In genomic region chr14:34179351-34179750, GRCm38 (mm10) we compare ENCODE assay signal across 20 mouse cellular contexts. TPM values are rescaled to one million over a fixed set of nuclear protein-coding genes. Genes with fewer than 3 reads are reported as not detected.
DNase-seq lines count a peak whose midpoint lies in the region; ATAC-seq and TF ChIP-seq lines count a peak whose summit lies in the region.
"Had no signal": no experiment of that assay in that cellular context is flagged by ENCODE, and none has a peak within 500 bp of the region (broad histone marks: within the 10 kb centered on the region; RNA-seq: fewer than 3 reads in every experiment).

No protein-coding gene starts in this region.

- no peaks in the 10 kb centered on the region for H3K27me3 ChIP-seq in liver, embryonic 12.5 days (replicated peaks)
- no peaks in the 10 kb centered on the region for H3K27me3 ChIP-seq in midbrain, embryonic 15.5 days (replicated peaks)
- H3K27me3 ChIP-seq: forebrain, embryonic 15.5 days; limb, embryonic 12.5 days; midbrain, embryonic 12.5 days had no signal

- no peak overlapping the region for H3K4me3 ChIP-seq in left cerebral cortex, adult 2 months
- H3K4me3 ChIP-seq in liver, embryonic 12.5 days: no peak overlapping the region
- no peak overlapping the region for H3K4me3 ChIP-seq in midbrain, embryonic 15.5 days
- H3K4me3 ChIP-seq: forebrain, embryonic 15.5 days; limb, embryonic 12.5 days; midbrain, embryonic 12.5 days had no signal

- peaks cover 7% of the 10 kb centered on the region; the same call in 1 of the 2 replicates for H3K9me3 ChIP-seq in liver, embryonic 12.5 days (replicated peaks)
- 0 out of 2 replicates have a peak, but pooled peaks cover 2% of the 10 kb centered on the region for H3K9me3 ChIP-seq in midbrain, embryonic 15.5 days
- H3K9me3 ChIP-seq: forebrain, embryonic 15.5 days had no signal

- no peaks in the 10 kb centered on the region for H3K36me3 ChIP-seq in liver, embryonic 12.5 days
- H3K36me3 ChIP-seq in midbrain, embryonic 15.5 days (replicated peaks): no peaks in the 10 kb centered on the region
- H3K36me3 ChIP-seq: forebrain, embryonic 15.5 days; limb, embryonic 12.5 days; midbrain, embryonic 12.5 days had no signal

- H3K4me2 ChIP-seq in liver, embryonic 12.5 days: no peak overlapping the region
- H3K4me2 ChIP-seq in midbrain, embryonic 15.5 days: no peak overlapping the region
- H3K4me2 ChIP-seq: forebrain, embryonic 15.5 days; limb, embryonic 12.5 days; midbrain, embryonic 12.5 days had no signal

- no peaks in the 10 kb centered on the region for H3K4me1 ChIP-seq in liver, embryonic 12.5 days
- H3K4me1 ChIP-seq in midbrain, embryonic 15.5 days: no peaks in the 10 kb centered on the region
- H3K4me1 ChIP-seq: forebrain, embryonic 15.5 days; limb, embryonic 12.5 days; midbrain, embryonic 12.5 days had no signal

- no peak overlapping the region for H3K27ac ChIP-seq in left cerebral cortex, adult 2 months
- no peak overlapping the region for H3K27ac ChIP-seq in liver, embryonic 12.5 days
- no peak overlapping the region for H3K27ac ChIP-seq in midbrain, embryonic 15.5 days
- H3K27ac ChIP-seq: forebrain, embryonic 15.5 days; kidney, postnatal 0 days; limb, embryonic 12.5 days; macrophage; midbrain, embryonic 12.5 days had no signal

- TF ChIP-seq CTCF in left cerebral cortex, adult 2 months (IDR thresholded peaks at IDR 0.05): no peak

- ATAC-seq in liver, embryonic 12.5 days: no peak
- no peak for ATAC-seq in midbrain, embryonic 15.5 days (replicated peaks)
- ATAC-seq: CD4-positive, CD25-positive, alpha-beta regulatory T cell, adult 4 months; forebrain, embryonic 15.5 days had no signal

- intact Hi-C loops in left cerebral cortex, adult 2 months (cut with DNase I): no loop called here

- H3K9ac ChIP-seq in liver, embryonic 12.5 days: no peak overlapping the region
- no peak overlapping the region for H3K9ac ChIP-seq in midbrain, embryonic 15.5 days
- H3K9ac ChIP-seq: forebrain, embryonic 15.5 days; limb, embryonic 12.5 days; midbrain, embryonic 12.5 days had no signal

- 69% methylated on average over 3 of the region's 3 CpGs for WGBS in liver, embryonic 12.5 days (ENCODE audit: insufficient replicate concordance)
- WGBS in midbrain, embryonic 15.5 days: 94% methylated on average over 3 of the region's 3 CpGs

- peak; percentile 29 to 65 for DNase-seq in frontal cortex, postnatal 10 days (ENCODE audit: low spot score in 2 of 2)
- peak; percentile 71 for DNase-seq in layer of hippocampus, adult 11-12 months (ENCODE audit: low spot score)
- peak; percentile 48 to 51 for DNase-seq in left cerebral cortex, adult 2 months (ENCODE audit: extremely low spot score in 1 of 2, low spot score in 2 of 2)
- DNase-seq in right cerebral cortex, postnatal 14 days: peak; percentile 49
- DNase-seq in cerebellum, postnatal 25 days: no peak
- DNase-seq: adrenal gland, postnatal 14 days; cerebellum, adult 8-10 months; embryo, embryonic 11 days; heart, adult 18-20 months had no signal

RNA-seq across cellular contexts. Expression of gene Gprin2, which starts 22.1 kb away (rescaled TPM):
- total RNA-seq in left cerebral cortex, adult 2 months (2021): 1 to 10 TPM; 1.7 to 2.8 TPM
- 0.13 TPM in 2 replicates for polyA plus RNA-seq in liver, embryonic 12.5 days (2016; fragmentation: Nextera tagmentation; extraction: Ambion mirVana)
- 9.2 and 9.7 TPM in 2 replicates for polyA plus RNA-seq in midbrain, embryonic 15.5 days (2015; fragmentation: Nextera tagmentation; extraction: Ambion mirVana)
- polyA plus RNA-seq: macrophage had no signal

RNA-seq across cellular contexts. Expression of gene Npy4r, which starts 27.1 kb away (rescaled TPM):
- total RNA-seq in left cerebral cortex, adult 2 months (2021): not detected
- not detected in 2 replicates for polyA plus RNA-seq in liver, embryonic 12.5 days (2016; fragmentation: Nextera tagmentation; extraction: Ambion mirVana)
- polyA plus RNA-seq in midbrain, embryonic 15.5 days (2015; fragmentation: Nextera tagmentation; extraction: Ambion mirVana): 0.15 and 0.17 TPM in 2 replicates
- total RNA-seq: MEL had no signal
- polyA plus RNA-seq: CD4-positive, CD25-positive, alpha-beta regulatory T cell, adult 4 months; hindbrain, embryonic 11.5 days; limb, embryonic 12.5 days; liver, embryonic 16.5 days; macrophage; midbrain, embryonic 12.5 days had no signal

RNA-seq across cellular contexts. Expression of gene Syt15, which starts 40.0 kb away (rescaled TPM):
- total RNA-seq in left cerebral cortex, adult 2 months (2021): under 1 TPM; 0.28 to 0.29 TPM
- polyA plus RNA-seq in liver, embryonic 12.5 days (2016; fragmentation: Nextera tagmentation; extraction: Ambion mirVana): 0.44 TPM in 2 replicates
- 0.51 and 0.65 TPM in 2 replicates for polyA plus RNA-seq in midbrain, embryonic 15.5 days (2015; fragmentation: Nextera tagmentation; extraction: Ambion mirVana)
- total RNA-seq: MEL had no signal
- polyA plus RNA-seq: macrophage had no signal

Comparison
In these comparisons a context has a peak if more than half of its experiments do, and no peak if none do; other contexts are left out.
1. DNase-seq: peak in frontal cortex, postnatal 10 days (2 of 2), layer of hippocampus, adult 11-12 months (single experiment), left cerebral cortex, adult 2 months (2 of 2) and right cerebral cortex, postnatal 14 days (single experiment); none in cerebellum, postnatal 25 days (0 of 2).